Mouse (Mus musculus) liver, adult 2 months (tissue): ENCODE measurements at regions not wholly inside any gene's neighbourhood (a gene's known extent, or its start where the extent isn't known, plus 50 kb on each side); places are given as distances from the start of the nearest gene placed in this dataset.
"Not testable (repeated sequence)": the region's sequence is repeated elsewhere in the genome, so short reads cannot be mapped to it uniquely, and the experiment has no call there.

Experiments
- DNase-seq: peaks from one replicate; pipeline ENCODE4 v3.0.0-alpha.2; 2011; ENCODE audit warnings: low read depth, low spot score; ENCODE audit errors: extremely low read depth
- H3K27ac ChIP-seq: fragments of 200-500 bp; replicated peaks from 2 replicates; pipeline ENCODE4 v1.5.1; 2012; ENCODE audit warnings: low read depth, mild to moderate bottlenecking, control low read depth, inconsistent platforms, low read length; ENCODE audit not compliant: insufficient read depth
- H3K27me3 ChIP-seq: fragments of 200-500 bp; 2 replicates; pipeline ENCODE4 v1.6.1; 2012; ENCODE audit warnings: mild to moderate bottlenecking, moderate library complexity, low read length, inconsistent platforms; ENCODE audit not compliant: control insufficient read depth, insufficient read depth
- H3K36me3 ChIP-seq: fragments of 200-500 bp; 2 replicates; pipeline ENCODE4 v1.6.1; 2012; ENCODE audit warnings: low read length, inconsistent platforms; ENCODE audit not compliant: control insufficient read depth, insufficient read depth
- H3K4me1 ChIP-seq: fragments of 200-500 bp; 2 replicates; pipeline ENCODE4 v1.6.1; 2011; ENCODE audit warnings: low read length; ENCODE audit not compliant: control insufficient read depth, insufficient read depth
- H3K4me3 ChIP-seq: fragments of 200-500 bp; 2 replicates; pipeline ENCODE4 v1.5.1; 2011; ENCODE audit warnings: low read depth, mild to moderate bottlenecking, control low read depth, low read length, moderate library complexity; ENCODE audit not compliant: insufficient read depth
- H3K79me2 ChIP-seq: fragments of 200-500 bp; 2 replicates; pipeline ENCODE4 v1.6.1; 2012; ENCODE audit warnings: inconsistent platforms, mild to moderate bottlenecking, low read length, moderate library complexity; ENCODE audit not compliant: control insufficient read depth, insufficient read depth
- H3K9ac ChIP-seq: fragments of 200-500 bp; 2 replicates; pipeline ENCODE4 v1.6.1; 2012; ENCODE audit warnings: low read depth, mild to moderate bottlenecking, control low read depth, inconsistent platforms, low read length
- CTCF ChIP-seq: fragments of 200-500 bp; IDR thresholded peaks from 2 replicates; pipeline ENCODE4 v1.5.1; 2011; ENCODE audit warnings: low read depth, low read length, control low read depth
- POLR2A ChIP-seq: fragments of 200-500 bp; IDR thresholded peaks from 2 replicates; pipeline ENCODE4 v1.6.1; 2011; ENCODE audit warnings: low read length, control low read depth; ENCODE audit not compliant: insufficient read depth; ENCODE audit errors: extremely low read depth
- WGBS: fragments of 180-500 bp; shearing (Covaris S2); methylation state at CpG from one replicate; pipeline ENCODE4 v1.1.7; 2018; 5-methylcytosine and 5-hydroxymethylcytosine counted together

GRCm38 (mm10) chr7:73827549-73827948 lies 87.4 kb downstream of the Fam174b start:
- 65% methylated on average over 1 of the region's 1 CpGs for WGBS
- no peak for DNase-seq
- H3K36me3 ChIP-seq: no peaks in the 10 kb centered on the region
- TF ChIP-seq CTCF (no peak), POLR2A (no peak)
- no peak overlapping the region for H3K4me3 ChIP-seq
- no peaks in the 10 kb centered on the region for H3K79me2 ChIP-seq
- 0 out of 2 replicates have a peak, but pooled peaks cover 2% of the 10 kb centered on the region for H3K27me3 ChIP-seq
- no peaks in the 10 kb centered on the region for H3K4me1 ChIP-seq
- no peak overlapping the region for H3K27ac ChIP-seq
- H3K9ac ChIP-seq: no peak overlapping the region

- TF ChIP-seq CTCF (no peak), POLR2A (no peak)
- H3K4me1 ChIP-seq: no peaks in the 10 kb centered on the region
- DNase-seq: no peak
- H3K9ac ChIP-seq: no peak overlapping the region
- H3K79me2 ChIP-seq: no peaks in the 10 kb centered on the region
- 81% methylated on average over 6 of the region's 6 CpGs for WGBS
- 0 out of 2 replicates have a peak, but pooled peaks cover 2% of the 10 kb centered on the region for H3K27me3 ChIP-seq
- H3K4me3 ChIP-seq: no peak overlapping the region
- H3K27ac ChIP-seq: no peak overlapping the region
- H3K36me3 ChIP-seq: no peaks in the 10 kb centered on the region
Measured at GRCm38 (mm10) chr7:73830581-73830980, 90.5 kb downstream of the Fam174b start.

- Histone ChIP-seq H3K79me2 (no peaks in the 10 kb centered on the region), H3K36me3 (no peaks in the 10 kb centered on the region), H3K9ac (no peak overlapping the region), H3K4me3 (no peak overlapping the region), H3K4me1 (no peaks in the 10 kb centered on the region), H3K27ac (no peak overlapping the region), H3K27me3 (no peaks in the 10 kb centered on the region)
- 87% methylated on average over 3 of the region's 3 CpGs for WGBS
- no peak for DNase-seq
- TF ChIP-seq POLR2A: no peak
- TF ChIP-seq CTCF: no peak
Measured at GRCm38 (mm10) chr7:73840381-73840780, 100.3 kb downstream of the Fam174b start.

GRCm38 (mm10) chr7:73852184-73852583 lies 112.1 kb downstream of the Fam174b start:
- no peak for DNase-seq
- H3K4me3 ChIP-seq: no peak overlapping the region
- TF ChIP-seq POLR2A (no peak), CTCF (no peak)
- WGBS: 69% methylated on average over 9 of the region's 9 CpGs
- H3K79me2 ChIP-seq: no peaks in the 10 kb centered on the region
- H3K9ac ChIP-seq: no peak overlapping the region
- no peaks in the 10 kb centered on the region for H3K27me3 ChIP-seq
- H3K4me1 ChIP-seq: no peaks in the 10 kb centered on the region
- H3K36me3 ChIP-seq: no peaks in the 10 kb centered on the region
- no peak overlapping the region for H3K27ac ChIP-seq

GRCm38 (mm10) chr7:73853296-73853950 lies 113.3 kb downstream of the Fam174b start:
- H3K9ac ChIP-seq, H3K4me3 ChIP-seq, H3K4me1 ChIP-seq, DNase-seq, H3K27me3 ChIP-seq, H3K27ac ChIP-seq, H3K36me3 ChIP-seq, H3K79me2 ChIP-seq: not testable (repeated sequence)
- WGBS: 64% methylated on average over 3 of the region's 3 CpGs

- Histone ChIP-seq H3K36me3 (no peaks in the 10 kb centered on the region), H3K27ac (no peak overlapping the region), H3K4me3 (no peak overlapping the region), H3K27me3 (no peaks in the 10 kb centered on the region), H3K4me1 (no peaks in the 10 kb centered on the region), H3K79me2 (no peaks in the 10 kb centered on the region), H3K9ac (no peak overlapping the region)
- TF ChIP-seq POLR2A: no peak
- peak; percentile 56 for TF ChIP-seq CTCF
- 43% methylated on average over 4 of the region's 4 CpGs for WGBS
- no peak for DNase-seq
Measured at GRCm38 (mm10) chr7:73855489-73855888, 115.4 kb downstream of the Fam174b start.
